Mouse (Mus musculus) thymus, adult 2 months (tissue): ENCODE measurements around the gene Ywhah. TPM values are rescaled to one million over a fixed set of nuclear protein-coding genes. Genes with fewer than 3 reads are reported as not detected.

Experiments used
- DNase-seq: peaks from one replicate; pipeline ENCODE4 v3.0.0; 2021
- H3K27ac ChIP-seq: fragments of 200-500 bp; 2 replicates; pipeline ENCODE4 v1.5.1; 2012; ENCODE audit warnings: low read length, control low read depth; ENCODE audit not compliant: control insufficient read depth, insufficient read depth
- H3K27me3 ChIP-seq: fragments of 200-500 bp; 2 replicates; pipeline ENCODE4 v1.6.1; 2012; ENCODE audit warnings: mild to moderate bottlenecking, low read length, moderate library complexity, mixed read lengths; ENCODE audit not compliant: control insufficient read depth, insufficient read depth
- H3K36me3 ChIP-seq: fragments of 200-500 bp; 2 replicates; pipeline ENCODE4 v1.6.1; 2012; ENCODE audit warnings: mild to moderate bottlenecking, low read length, moderate library complexity; ENCODE audit not compliant: control insufficient read depth, insufficient read depth
- H3K4me1 ChIP-seq: fragments of 200-500 bp; replicated peaks from 2 replicates; pipeline ENCODE4 v1.6.1; 2012; ENCODE audit warnings: low read length; ENCODE audit not compliant: control insufficient read depth, insufficient read depth
- H3K4me3 ChIP-seq: fragments of 200-500 bp; 2 replicates; pipeline ENCODE4 v1.5.1; 2012; ENCODE audit warnings: mild to moderate bottlenecking, low read length, control low read depth, moderate library complexity; ENCODE audit not compliant: control insufficient read depth, insufficient read depth
- CTCF ChIP-seq: fragments of 200-500 bp; IDR thresholded peaks from 2 replicates; pipeline ENCODE4 v1.5.1; 2012; ENCODE audit warnings: mild to moderate bottlenecking, control low read depth, low read length, moderate library complexity, borderline replicate concordance; ENCODE audit not compliant: control insufficient read depth, poor library complexity, insufficient read depth; ENCODE audit errors: extremely low read depth
- POLR2A ChIP-seq: fragments of 200-500 bp; IDR thresholded peaks from 2 replicates; pipeline ENCODE4 v1.6.1; 2012; ENCODE audit warnings: mild to moderate bottlenecking, low read length, control low read depth, moderate library complexity; ENCODE audit not compliant: control insufficient read depth, poor library complexity, insufficient read depth; ENCODE audit errors: extremely low read depth
- WGBS: fragments of 180-500 bp; shearing (Covaris S2); methylation state at CpG from one replicate; pipeline ENCODE4 v1.1.7; 2018; 5-methylcytosine and 5-hydroxymethylcytosine counted together
- polyA plus RNA-seq: library from polyadenylated mRNA; depleted of rRNA; stranded (reverse); fragments of >200 nt; gene quantifications from 2 replicates; pipeline ENCODE4 v1.2.3, GENCODE M21; 2012; rRNA removed

Ywhah gene
- polyA plus RNA-seq, 1 experiment = 171 TPM

- Histone ChIP-seq H3K4me3 (no peak overlapping the region), H3K36me3 (no peaks in the 10 kb centered on the region), H3K27me3 (no peaks in the 10 kb centered on the region; the same call in 1 of the 2 replicates), H3K27ac (no peak overlapping the region), H3K4me1 (no peaks in the 10 kb centered on the region)
- no peak for TF ChIP-seq CTCF
- no peak for TF ChIP-seq POLR2A
- DNase-seq = no peak
- WGBS = 88% methylated on average over 6 of the region's 6 CpGs
Observed at GRCm38 (mm10) chr5:33076490-33077191, 58.0 kb downstream of the Ywhah start.

Other genes starting within 250 kb of the Ywhah start
- gene Pisd, start 233.2 kb upstream of the Ywhah start, polyA plus RNA-seq = 38.1 and 39.8 TPM in 2 replicates
- gene Gm20671, start 191.7 kb upstream of the Ywhah start, polyA plus RNA-seq = 26.3 and 30.5 TPM in 2 replicates
- 27.1 and 40.2 TPM in 2 replicates for gene Prr14l, start 164.6 kb upstream of the Ywhah start, polyA plus RNA-seq
- gene Depdc5, start 155.1 kb upstream of the Ywhah start, polyA plus RNA-seq = 25.1 and 26.5 TPM in 2 replicates
- 0.32 and 0.47 TPM in 2 replicates for gene Slc5a1, start 85.4 kb downstream of the Ywhah start, polyA plus RNA-seq
- gene Spon2, start 199.6 kb downstream of the Ywhah start, polyA plus RNA-seq = 8.0 and 10.5 TPM in 2 replicates